Mouse (Mus musculus) liver, postnatal 0 days (tissue): ENCODE data around the gene Entpd6.

Source experiments
- CTCF ChIP-seq: sonication (generic); IDR thresholded peaks from 2 replicates; pipeline ENCODE4 v1.5.1; 2016; ENCODE audit warnings: antibody characterized with exemption, low read depth
- EP300 ChIP-seq: IDR thresholded peaks from 2 replicates; pipeline ENCODE4 v1.6.1; 2016; ENCODE audit warnings: antibody characterized with exemption, low read depth, mild to moderate bottlenecking

DNA sequence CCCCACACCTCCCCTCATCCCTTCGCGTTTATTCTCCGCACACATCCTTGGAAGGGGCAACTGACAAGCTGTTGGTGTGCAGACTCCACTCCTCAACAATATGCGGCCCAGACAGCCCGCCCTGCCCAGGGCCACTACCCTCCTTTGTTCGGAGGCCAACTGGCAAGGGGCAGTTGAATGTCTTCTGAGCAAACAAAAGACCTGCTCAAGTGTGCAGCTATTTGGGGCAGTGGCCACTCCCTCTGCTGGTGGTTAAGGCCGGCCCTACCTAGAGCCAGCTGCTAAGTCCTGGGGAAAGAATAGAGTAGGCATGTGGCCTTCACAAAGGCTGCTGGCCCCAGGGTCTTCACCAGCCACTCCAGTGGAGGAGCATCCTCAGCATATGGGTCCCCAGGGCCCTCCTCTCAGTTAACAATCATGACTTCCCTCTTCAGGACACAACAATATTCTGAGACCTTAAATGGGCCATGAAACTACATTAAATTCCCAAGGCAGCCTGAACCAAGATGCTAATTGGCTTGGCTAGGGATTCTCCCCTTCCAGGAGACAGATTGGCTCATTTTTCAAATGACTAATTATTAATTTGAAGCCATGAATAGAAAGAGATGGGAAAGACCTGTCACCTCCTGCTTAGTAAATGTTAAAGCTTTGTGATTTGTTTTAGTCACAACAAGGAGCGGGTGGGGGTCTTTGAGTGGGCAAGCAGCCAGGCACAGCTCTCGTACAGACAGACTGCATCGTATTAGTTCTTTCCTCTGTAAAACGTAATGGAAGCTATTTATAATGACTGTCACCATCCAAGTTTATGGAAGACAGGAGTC is 12.9 kb upstream of the Entpd6 start:
- no peak for TF ChIP-seq EP300
- no peak for TF ChIP-seq CTCF
